Mouse (Mus musculus) MEL (cell line): ENCODE results near the gene Ets1. TPM values are rescaled to one million over a fixed set of nuclear protein-coding genes. Genes with fewer than 3 reads are reported as not detected.

ENCODE experiments used
- DNase-seq: peaks from one replicate; pipeline ENCODE4 v3.0.0; 2011; ENCODE audit warnings: low read depth, low spot score
- H3K27ac ChIP-seq: 2 replicates; pipeline ENCODE4 v1.5.1; 2012; ENCODE audit warnings: low read depth, mild to moderate bottlenecking, control low read depth, low read length, moderate library complexity; ENCODE audit not compliant: control insufficient read depth
- H3K27me3 ChIP-seq, 2 experiments: fragments of 150-350 bp in 1 of 2; sonication (generic) in 1 of 2; 2 replicates each; pipeline ENCODE4 v1.6.1; 2012; ENCODE audit warnings: low read length in 2 of 2, mild to moderate bottlenecking in 2 of 2, improper control_type of control experiment in 1 of 2, moderate library complexity in 1 of 2; ENCODE audit not compliant: insufficient read depth in 2 of 2, control insufficient read depth in 1 of 2
- H3K36me3 ChIP-seq, 2 experiments: 2 replicates each; pipeline ENCODE4 v1.6.1; 2012 to 2014; ENCODE audit warnings: low read length in 2 of 2, improper control_type of control experiment in 1 of 2, inconsistent platforms in 1 of 2, mild to moderate bottlenecking in 1 of 2; ENCODE audit not compliant: insufficient read depth in 2 of 2, control insufficient read depth in 1 of 2
- H3K4me1 ChIP-seq, 2 experiments: fragments of 150-350 bp in 1 of 2; sonication (generic) in 1 of 2; 2 replicates each; pipeline ENCODE4 v1.6.1; 2012; ENCODE audit warnings: low read length in 2 of 2, improper control_type of control experiment in 1 of 2, mild to moderate bottlenecking in 1 of 2; ENCODE audit not compliant: insufficient read depth in 2 of 2, control insufficient read depth in 1 of 2
- H3K4me3 ChIP-seq, 2 experiments: fragments of 150-350 bp in 1 of 2; sonication (generic) in 1 of 2; 2 replicates each; pipeline ENCODE4 v1.5.1; 2012; ENCODE audit warnings: low read depth in 2 of 2, low read length in 2 of 2, mild to moderate bottlenecking in 2 of 2, moderate library complexity in 2 of 2, control low read depth in 1 of 2, improper control_type of control experiment in 1 of 2; ENCODE audit not compliant: control insufficient read depth in 1 of 2, insufficient read depth in 1 of 2
- H3K79me2 ChIP-seq: 2 replicates; pipeline ENCODE4 v1.6.1; 2012; ENCODE audit warnings: mild to moderate bottlenecking, low read length, moderate library complexity; ENCODE audit not compliant: control insufficient read depth, poor library complexity, insufficient read depth
- H3K9ac ChIP-seq: 2 replicates; pipeline ENCODE4 v1.6.1; 2012; ENCODE audit warnings: low read depth, mild to moderate bottlenecking, control low read depth, low read length, moderate library complexity; ENCODE audit not compliant: control insufficient read depth, poor library complexity, severe bottlenecking
- H3K9me3 ChIP-seq: fragments of 150-350 bp; sonication (generic); replicated peaks from 2 replicates; pipeline ENCODE4 v1.6.1; 2012; ENCODE audit warnings: mild to moderate bottlenecking, low read length, improper control_type of control experiment, moderate library complexity; ENCODE audit not compliant: insufficient read depth
- CTCF ChIP-seq, 3 experiments: IDR thresholded peaks in 2 of 3; conservative IDR thresholded peaks in 1 of 3; 2 replicates each; pipeline ENCODE4 v1.5.1; 2011 to 2012; ENCODE audit warnings: low read length in 3 of 3, low read depth in 2 of 3, mild to moderate bottlenecking in 2 of 3, improper control_type of control experiment in 1 of 3, inconsistent platforms in 1 of 3, mixed read lengths in 1 of 3, moderate library complexity in 1 of 3; ENCODE audit not compliant: control insufficient read depth in 1 of 3, insufficient read depth in 1 of 3, poor library complexity in 1 of 3, severe bottlenecking in 1 of 3
- E2F4 ChIP-seq: IDR thresholded peaks from 2 replicates; pipeline ENCODE4 v1.6.1; 2011; ENCODE audit warnings: low read depth, low read length, improper control_type of control experiment, borderline replicate concordance
- ELF1 ChIP-seq: IDR thresholded peaks from 2 replicates; pipeline ENCODE4 v1.6.1; 2014; ENCODE audit warnings: low read depth, mild to moderate bottlenecking, inconsistent platforms, low read length, improper control_type of control experiment, moderate library complexity
- EP300 ChIP-seq, 2 experiments: IDR thresholded peaks; 2 replicates each; pipeline ENCODE4 v1.6.1; 2011; ENCODE audit warnings: improper control_type of control experiment in 2 of 2, low read length in 2 of 2, low read depth in 1 of 2, mild to moderate bottlenecking in 1 of 2
- ETS1 ChIP-seq: IDR thresholded peaks from 2 replicates; pipeline ENCODE4 v1.6.1; 2012; ENCODE audit warnings: low read depth, mild to moderate bottlenecking, inconsistent platforms, low read length, improper control_type of control experiment, moderate library complexity
- GABPA ChIP-seq: IDR thresholded peaks from 2 replicates; pipeline ENCODE4 v1.6.1; 2012; ENCODE audit warnings: low read depth, mild to moderate bottlenecking, inconsistent platforms, low read length, improper control_type of control experiment, moderate library complexity
- GATA1 ChIP-seq: IDR thresholded peaks from 2 replicates; pipeline ENCODE4 v1.6.1; 2011; ENCODE audit warnings: low read depth, low read length, improper control_type of control experiment
- HCFC1 ChIP-seq: IDR thresholded peaks from 2 replicates; pipeline ENCODE4 v1.6.1; 2012; ENCODE audit warnings: low read depth, mild to moderate bottlenecking, inconsistent platforms, low read length, improper control_type of control experiment, moderate library complexity
- KAT2A ChIP-seq: conservative IDR thresholded peaks from 2 replicates; pipeline ENCODE4 v1.6.1; 2012; ENCODE audit warnings: low read depth, low read length, improper control_type of control experiment, inconsistent platforms
- MAX ChIP-seq: IDR thresholded peaks from 2 replicates; pipeline ENCODE4 v1.6.1; 2011; ENCODE audit warnings: low read length, improper control_type of control experiment
- MAZ ChIP-seq: IDR thresholded peaks from 2 replicates; pipeline ENCODE4 v1.6.1; 2012; ENCODE audit warnings: low read depth, mild to moderate bottlenecking, inconsistent platforms, low read length, improper control_type of control experiment
- MEF2A ChIP-seq: IDR thresholded peaks from 2 replicates; pipeline ENCODE4 v1.6.1; 2014; ENCODE audit warnings: low read depth, mild to moderate bottlenecking, inconsistent platforms, low read length, improper control_type of control experiment; ENCODE audit not compliant: poor library complexity, insufficient replicate concordance, severe bottlenecking; ENCODE audit errors: extremely low read depth
- MXI1 ChIP-seq: IDR thresholded peaks from 2 replicates; pipeline ENCODE4 v1.6.1; 2011; ENCODE audit warnings: mild to moderate bottlenecking, low read depth, low read length, improper control_type of control experiment
- MYB ChIP-seq: IDR thresholded peaks from 2 replicates; pipeline ENCODE4 v1.6.1; 2011; ENCODE audit warnings: mild to moderate bottlenecking, low read depth, low read length, improper control_type of control experiment
- MYC ChIP-seq: IDR thresholded peaks from 2 replicates; pipeline ENCODE4 v1.6.1; 2011; ENCODE audit warnings: low read depth, mild to moderate bottlenecking, low read length, improper control_type of control experiment, moderate library complexity
- NELFE ChIP-seq: IDR thresholded peaks from 2 replicates; pipeline ENCODE4 v1.6.1; 2011; ENCODE audit warnings: low read depth, low read length, improper control_type of control experiment
- POLR2A ChIP-seq, 2 experiments: IDR thresholded peaks; 2 replicates each; pipeline ENCODE4 v1.6.1; 2011 to 2012; ENCODE audit warnings: low read length in 2 of 2, mild to moderate bottlenecking in 2 of 2, control low read depth in 1 of 2, improper control_type of control experiment in 1 of 2, low read depth in 1 of 2, moderate library complexity in 1 of 2; ENCODE audit not compliant: control insufficient read depth in 1 of 2, insufficient read depth in 1 of 2, poor library complexity in 1 of 2
- POLR2AphosphoS5 ChIP-seq: IDR thresholded peaks from 2 replicates; pipeline ENCODE4 v1.6.1; 2012; ENCODE audit warnings: low read depth, borderline replicate concordance, mild to moderate bottlenecking, inconsistent platforms, low read length, moderate library complexity, mixed read lengths
- RAD21 ChIP-seq: IDR thresholded peaks from 2 replicates; pipeline ENCODE4 v1.6.1; 2011; ENCODE audit warnings: mild to moderate bottlenecking, low read depth, low read length, improper control_type of control experiment
- SMC3 ChIP-seq: IDR thresholded peaks from 2 replicates; pipeline ENCODE4 v1.6.1; 2011; ENCODE audit warnings: low read depth, low read length, improper control_type of control experiment
- TAL1 ChIP-seq: IDR thresholded peaks from 2 replicates; pipeline ENCODE4 v1.6.1; 2012; ENCODE audit warnings: mild to moderate bottlenecking, inconsistent platforms, low read length, moderate library complexity, mixed read lengths
- TCF12 ChIP-seq: IDR thresholded peaks from 2 replicates; pipeline ENCODE4 v1.6.1; 2014; ENCODE audit warnings: low read depth, mild to moderate bottlenecking, inconsistent platforms, low read length, improper control_type of control experiment, moderate library complexity
- UBTF ChIP-seq: IDR thresholded peaks from 2 replicates; pipeline ENCODE4 v1.6.1; 2012; ENCODE audit warnings: low read depth, mild to moderate bottlenecking, inconsistent platforms, low read length, improper control_type of control experiment, moderate library complexity, borderline replicate concordance; ENCODE audit not compliant: insufficient read depth
- USF1 ChIP-seq: IDR thresholded peaks from 2 replicates; pipeline ENCODE4 v1.6.1; 2014; ENCODE audit warnings: low read depth, mild to moderate bottlenecking, inconsistent platforms, low read length, improper control_type of control experiment, moderate library complexity
- USF2 ChIP-seq, 2 experiments: IDR thresholded peaks; 2 replicates each; pipeline ENCODE4 v1.6.1; 2011 to 2012; ENCODE audit warnings: improper control_type of control experiment in 2 of 2, low read length in 2 of 2, borderline replicate concordance in 1 of 2, inconsistent platforms in 1 of 2, low read depth in 1 of 2, mild to moderate bottlenecking in 1 of 2; ENCODE audit not compliant: insufficient read depth in 1 of 2
- ZC3H11A ChIP-seq: IDR thresholded peaks from 2 replicates; pipeline ENCODE4 v1.6.1; 2012; ENCODE audit warnings: low read depth, mild to moderate bottlenecking, inconsistent platforms, low read length, improper control_type of control experiment
- ZMIZ1 ChIP-seq: IDR thresholded peaks from 2 replicates; pipeline ENCODE4 v1.6.1; 2012; ENCODE audit warnings: low read depth, mild to moderate bottlenecking, inconsistent platforms, low read length, improper control_type of control experiment, moderate library complexity
- ZNF384 ChIP-seq: IDR thresholded peaks from 2 replicates; pipeline ENCODE4 v1.6.1; 2012; ENCODE audit warnings: low read depth, mild to moderate bottlenecking, inconsistent platforms, low read length, improper control_type of control experiment
- polyA plus RNA-seq, 2 experiments: library from polyadenylated mRNA; stranded (reverse) in 1 of 2; unstranded in 1 of 2; fragments of >175 nt in 1 of 2; fragments of >200 nt in 1 of 2; gene quantifications; 2 replicates each; pipeline versions ENCODE4 v1.2.1 to v1.2.4; 2012; ENCODE audit warnings: low replicate concordance in 2 of 2, low read depth in 1 of 2; ENCODE audit not compliant: insufficient read length in 2 of 2, insufficient read depth in 1 of 2, missing spikeins in 1 of 2
- total RNA-seq: library from RNA; depleted of rRNA; stranded (reverse); fragments of 300-350 nt; gene quantifications from 2 replicates; pipeline ENCODE4 v1.2.3, GENCODE M21; 2012; rRNA removed

The Ets1 gene
- 0.19 and 0.59 TPM in 2 replicates for total RNA-seq
- under 1 TPM in 1 of 2 experiments, not detected in 1; 0.10 TPM for polyA plus RNA-seq

DNA sequence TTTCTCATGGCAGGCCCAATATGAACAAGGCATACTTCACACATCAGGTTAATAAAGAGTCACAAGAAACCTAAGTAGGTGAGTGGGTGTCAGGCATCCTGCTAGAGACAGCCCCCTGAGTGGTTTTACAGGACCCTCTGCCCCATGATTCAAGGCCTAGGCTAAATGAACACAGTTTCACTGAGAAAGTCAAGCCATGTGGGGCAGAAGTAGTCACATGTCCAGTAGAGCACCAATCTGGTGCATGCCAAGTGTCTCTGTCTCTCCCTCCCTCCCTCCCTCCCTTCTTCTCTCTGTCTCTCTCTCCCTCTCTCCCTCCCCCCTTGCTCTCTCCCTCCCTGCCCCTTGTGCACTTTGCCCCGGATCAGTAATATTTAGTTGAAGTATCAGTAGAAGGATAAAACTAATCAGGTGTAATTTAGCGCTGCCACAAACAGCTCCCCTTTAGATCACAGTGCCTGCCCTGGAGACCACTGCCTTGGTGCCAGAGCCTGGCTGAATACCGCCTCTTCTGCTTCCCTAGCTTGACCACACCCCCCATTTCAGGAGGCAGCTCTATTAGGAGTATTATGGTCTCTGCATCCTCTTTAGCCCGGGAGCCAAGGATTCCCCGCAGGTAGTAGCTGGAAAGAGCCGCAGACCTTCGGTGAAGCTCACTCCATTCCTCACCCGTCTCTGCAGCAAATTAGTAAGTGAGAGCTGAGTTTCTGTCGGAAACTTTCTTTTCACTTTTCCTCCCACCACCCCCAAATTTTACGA, at the start of gene Ets1:
TSS of gene Ets1 (plus strand) at position 595 of the 759 bp plus-strand sequence.
- Histone ChIP-seq H3K9ac (no peak within 1 kb of the TSS), H3K4me1 (no peaks in the 10 kb centered on the region), H3K9me3 (no peaks in the 10 kb centered on the region), H3K27me3 (peaks cover 0 to 4% of the 10 kb centered on the region in 2 experiments; a peak in 3 of 4 replicates), H3K79me2 (no peaks in the 10 kb centered on the region), H3K4me3 (no peak within 1 kb of the TSS), H3K27ac (no peak within 1 kb of the TSS), H3K36me3 (no peaks in the 10 kb centered on the region)
- DNase-seq, result peak; percentile 9
- TF ChIP-seq MAX (no peak), USF2 (IDR thresholded peaks at IDR 0.05; ENCODE audit: borderline replicate concordance in 1 of 2, insufficient read depth in 1 of 2, low read depth in 1 of 2, low read length in 2 of 2) (no peak), MYB (no peak), MXI1 (no peak), EP300 (IDR thresholded peaks at IDR 0.05; ENCODE audit: low read depth in 1 of 2, low read length in 2 of 2) (no peak), ZC3H11A (no peak), TCF12 (no peak), UBTF (no peak), MAZ (no peak), E2F4 (no peak), GABPA (no peak), GATA1 (no peak), POLR2AphosphoS5 (no peak), TAL1 (no peak), MEF2A (no peak), SMC3 (no peak)

- Histone ChIP-seq H3K27me3 (no peaks in the 10 kb centered on the region), H3K79me2 (no peaks in the 10 kb centered on the region), H3K4me3 (no peak overlapping the region), H3K9me3 (no peaks in the 10 kb centered on the region), H3K4me1 (no peaks in the 10 kb centered on the region), H3K27ac (no peak overlapping the region), H3K9ac (no peak overlapping the region), H3K36me3 (no peaks in the 10 kb centered on the region; a peak in 1 of 4 replicates)
- peak; percentile 83 for DNase-seq
- TF ChIP-seq MYC, result peak; percentile 72; the same call in 1 of the 2 replicates
- peak; percentile 80 to 95 (median 84) for TF ChIP-seq CTCF (IDR thresholded peaks at IDR 0.05 in 2 of 3, conservative IDR thresholded peaks at IDR 0.05 in 1 of 3; ENCODE audit: control insufficient read depth in 1 of 3, insufficient read depth in 1 of 3, low read depth in 2 of 3, low read length in 3 of 3, poor library complexity in 1 of 3, severe bottlenecking in 1 of 3)
- TF ChIP-seq USF1, result peak; percentile 31; the same call in 1 of the 2 replicates
- TF ChIP-seq ETS1, result no peak
- TF ChIP-seq ZMIZ1, result no peak
- TF ChIP-seq HCFC1, result no peak
- TF ChIP-seq ZC3H11A, result peak; percentile 86
- no peak for TF ChIP-seq MEF2A
- no peak for TF ChIP-seq ZNF384
- no peak for TF ChIP-seq GABPA
- no peak for TF ChIP-seq TCF12
- TF ChIP-seq POLR2A (IDR thresholded peaks at IDR 0.05; ENCODE audit: control insufficient read depth in 1 of 2, insufficient read depth in 1 of 2, low read depth in 1 of 2, low read length in 2 of 2, poor library complexity in 1 of 2), result no peak
- TF ChIP-seq POLR2AphosphoS5, result no peak
- TF ChIP-seq NELFE, result 0 out of 2 replicates have a peak, but pooled peaks have one; percentile 11
- no peak for TF ChIP-seq KAT2A
- peak; percentile 94 for TF ChIP-seq SMC3
- no peak for TF ChIP-seq ELF1
- no peak for TF ChIP-seq UBTF
- no peak for TF ChIP-seq TAL1
- peak; percentile 85 for TF ChIP-seq RAD21
These were observed 46.1 kb upstream of the Ets1 start for GRCm38 (mm10) chr9:32589900-32590299.
